Mouse (Mus musculus) ES-E14 (cell line): Measurements from ENCODE around the gene Calca. TPM values are rescaled to one million over a fixed set of nuclear protein-coding genes. Genes with fewer than 3 reads are reported as not detected.
"Not testable (repeated sequence)": the region's sequence is repeated elsewhere in the genome, so short reads cannot be mapped to it uniquely, and the experiment has no call there.

Source experiments
- DNase-seq: peaks from one replicate; pipeline ENCODE4 v3.0.0-alpha.2; 2013; ENCODE audit warnings: low read depth, low spot score
- H3K27ac ChIP-seq: 2 replicates; pipeline ENCODE4 v1.5.1; 2012; ENCODE audit warnings: low read depth, mild to moderate bottlenecking, low read length, moderate library complexity, mixed read lengths; ENCODE audit not compliant: poor library complexity, insufficient read depth, severe bottlenecking
- H3K36me3 ChIP-seq: 2 replicates; pipeline ENCODE4 v1.6.1; 2012; ENCODE audit warnings: mild to moderate bottlenecking, low read length, moderate library complexity, mixed read lengths; ENCODE audit not compliant: control insufficient read depth, poor library complexity, insufficient read depth, severe bottlenecking
- H3K4me1 ChIP-seq, 2 experiments: fragments of 150-350 bp in 1 of 2; sonication (generic) in 1 of 2; 2 replicates each; pipeline ENCODE4 v1.6.1; 2012; ENCODE audit warnings: low read length in 2 of 2, mild to moderate bottlenecking in 1 of 2, mixed read lengths in 1 of 2; ENCODE audit not compliant: control insufficient read depth in 2 of 2, insufficient read depth in 2 of 2, poor library complexity in 1 of 2
- H3K4me3 ChIP-seq, 2 experiments: fragments of 150-350 bp in 1 of 2; sonication (generic) in 1 of 2; 2 replicates each; pipeline ENCODE4 v1.5.1; 2012; ENCODE audit warnings: low read length in 2 of 2, low read depth in 1 of 2, mild to moderate bottlenecking in 1 of 2, mixed read lengths in 1 of 2; ENCODE audit not compliant: insufficient read depth in 1 of 2, poor library complexity in 1 of 2, severe bottlenecking in 1 of 2
- H3K9ac ChIP-seq: 2 replicates; pipeline ENCODE4 v1.6.1; 2012; ENCODE audit warnings: low read depth, mild to moderate bottlenecking, low read length, mixed read lengths; ENCODE audit not compliant: poor library complexity, insufficient read depth, severe bottlenecking
- H3K9me3 ChIP-seq: fragments of 150-350 bp; sonication (generic); 2 replicates; pipeline ENCODE4 v1.6.1; 2012; ENCODE audit warnings: low read depth, mild to moderate bottlenecking, low read length; ENCODE audit not compliant: control insufficient read depth, insufficient read depth
- CHD2 ChIP-seq: IDR thresholded peaks from 2 replicates; pipeline ENCODE4 v1.6.1; 2014; ENCODE audit warnings: mild to moderate bottlenecking, low read depth, low read length, inconsistent platforms
- HCFC1 ChIP-seq: IDR thresholded peaks from 2 replicates; pipeline ENCODE4 v1.6.1; 2012; ENCODE audit warnings: low read length, inconsistent platforms, borderline replicate concordance; ENCODE audit not compliant: insufficient read depth
- MAFK ChIP-seq: IDR thresholded peaks from 2 replicates; pipeline ENCODE4 v1.6.1; 2014; ENCODE audit warnings: mild to moderate bottlenecking, low read depth, low read length, inconsistent platforms; ENCODE audit not compliant: insufficient read depth
- ZC3H11A ChIP-seq: IDR thresholded peaks from 2 replicates; pipeline ENCODE4 v1.6.1; 2012; ENCODE audit warnings: low read depth, mild to moderate bottlenecking, inconsistent platforms, low read length, borderline replicate concordance
- ZNF384 ChIP-seq: IDR thresholded peaks from 2 replicates; pipeline ENCODE4 v1.6.1; 2012; ENCODE audit warnings: low read depth, low read length, inconsistent platforms
- in situ Hi-C, 2 experiments: fragments of 600-800 bp; cut with MboI; formaldehyde crosslinking; loops; one replicate each; pipeline ENCODE4 v1.15.1; 2025; ENCODE audit warnings: low sequenced_read_pairs in 2 of 2, inconsistent platforms in 1 of 2; ENCODE audit not compliant: unreplicated experiment in 2 of 2
- total RNA-seq: library from RNA; depleted of rRNA; stranded (reverse); fragments of 300-350 nt; gene quantifications from 2 replicates; pipeline ENCODE4 v1.2.3, GENCODE M21; 2012

The Calca gene
- total RNA-seq, 1 experiment = 30.6 TPM

DNA sequence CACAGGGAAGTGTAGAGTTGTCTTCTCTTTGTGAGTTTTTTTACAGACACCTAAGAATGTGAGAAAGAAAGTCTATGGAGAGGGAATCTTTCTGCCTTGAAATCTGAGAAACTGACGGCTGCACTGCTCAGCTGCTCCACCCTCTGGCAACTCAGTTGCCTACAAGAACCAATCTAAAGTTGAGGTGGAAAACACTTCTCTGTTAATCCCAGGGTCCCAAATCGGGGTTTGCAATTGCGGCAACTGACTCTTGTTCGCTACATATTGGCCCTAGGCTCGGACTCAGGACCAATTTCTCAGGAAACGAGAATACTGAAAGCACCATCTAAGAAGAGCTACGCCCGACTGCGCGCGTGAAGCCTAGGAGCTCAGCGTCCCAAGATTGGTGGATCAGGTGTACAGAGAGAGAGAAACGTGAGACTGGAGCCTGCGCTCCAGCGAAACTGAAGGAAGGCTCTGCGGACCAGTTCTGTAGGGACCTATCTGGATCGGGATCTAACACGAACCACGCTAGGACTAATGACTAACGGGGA, 522 bp downstream of the Calca start:
- TF ChIP-seq CHD2 (no peak), ZC3H11A (0 out of 2 replicates have a peak, but pooled peaks have one; percentile 16)
- Histone ChIP-seq H3K36me3 (no peaks in the 10 kb centered on the region), H3K4me3 (peak overlapping the region; percentile 55 to 71), H3K27ac (no peak overlapping the region), H3K9ac (peak overlapping the region; percentile 46), H3K9me3 (no peaks in the 10 kb centered on the region), H3K4me1 (peaks cover 5 to 13% of the 10 kb centered on the region in 2 experiments; a peak in 2 of 4 replicates)
- in situ Hi-C loops = no loop called here
- DNase-seq = peak; percentile 40

DNA sequence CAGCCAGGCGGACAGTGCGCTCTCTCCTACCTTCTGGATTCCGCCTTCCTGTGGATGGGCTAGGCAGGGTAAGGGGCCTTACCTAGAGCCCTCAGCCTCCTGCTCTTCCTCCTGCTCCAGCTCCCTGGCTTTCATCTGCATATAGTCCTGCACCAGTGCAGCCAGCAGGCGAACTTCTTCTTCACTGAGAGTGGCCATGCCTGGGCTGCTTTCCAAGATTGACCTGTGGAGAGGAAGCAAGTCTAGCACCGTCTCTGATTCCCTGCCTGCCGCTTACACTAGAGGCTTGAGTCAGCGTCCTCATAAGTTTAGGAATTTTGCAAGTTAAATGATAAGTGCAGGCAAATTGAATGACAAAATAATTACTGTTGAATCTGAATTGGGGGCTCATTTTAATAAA, 1.8 kb downstream of the Calca start:
- in situ Hi-C loops = no loop called here
- Histone ChIP-seq H3K36me3 (no peaks in the 10 kb centered on the region), H3K27ac (no peak overlapping the region), H3K9me3 (no peaks in the 10 kb centered on the region), H3K4me3 (no peak overlapping the region), H3K4me1 (peaks cover 5 to 13% of the 10 kb centered on the region in 2 experiments; a peak in 2 of 4 replicates), H3K9ac (no peak overlapping the region)
- DNase-seq = no peak
- TF ChIP-seq MAFK (no peak), ZNF384 (no peak), CHD2 (no peak), HCFC1 (no peak), ZC3H11A (no peak)

DNA sequence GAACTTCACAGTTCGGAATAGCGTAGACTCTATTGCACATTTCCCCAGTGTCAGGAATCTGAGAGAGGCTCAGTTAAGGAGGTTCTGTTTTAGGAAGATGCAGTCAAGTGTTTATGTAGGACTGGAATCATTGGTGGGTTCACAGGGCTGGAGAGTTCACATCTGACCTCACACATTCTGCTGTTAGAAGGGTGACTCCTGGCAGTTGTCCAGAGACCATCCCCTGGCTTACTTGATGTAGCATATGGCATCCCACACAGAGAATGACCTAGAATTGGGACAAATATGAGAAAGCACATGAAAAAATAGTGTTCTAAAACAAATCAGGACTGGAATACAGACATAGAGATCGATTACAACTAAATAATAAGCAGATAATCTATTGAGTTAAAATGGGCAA, 10.2 kb downstream of the Calca start:
- no peak for DNase-seq
- H3K4me1 ChIP-seq = no peaks in the 10 kb centered on the region
- in situ Hi-C loops = no loop called here
- no peak overlapping the region for H3K9ac ChIP-seq
- TF ChIP-seq ZNF384 = no peak
- no peak for TF ChIP-seq CHD2
- no peak for TF ChIP-seq MAFK
- TF ChIP-seq HCFC1 = no peak
- no peak for TF ChIP-seq ZC3H11A
- no peaks in the 10 kb centered on the region for H3K36me3 ChIP-seq
- H3K9me3 ChIP-seq = no peaks in the 10 kb centered on the region
- H3K27ac ChIP-seq = no peak overlapping the region
- no peak overlapping the region for H3K4me3 ChIP-seq

DNA sequence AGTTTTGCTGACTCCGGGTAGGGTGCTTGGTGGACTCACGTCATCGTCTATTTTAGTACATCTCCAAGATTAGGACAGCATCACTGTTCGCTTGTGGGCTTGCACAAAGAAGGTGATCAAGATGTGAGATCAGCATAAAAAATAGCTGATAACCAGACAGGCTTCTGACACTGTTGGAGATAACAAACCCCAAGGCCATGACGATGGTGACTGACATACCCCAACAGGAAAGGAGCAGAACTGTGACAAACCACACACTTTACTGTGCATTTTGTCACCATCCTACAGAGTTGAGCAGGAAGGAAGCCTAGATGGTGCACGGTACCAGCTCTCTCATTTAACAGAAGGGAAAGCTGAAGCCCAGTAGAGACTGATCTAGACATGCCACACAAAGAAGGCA, 19.4 kb downstream of the Calca start:
- H3K36me3 ChIP-seq = no peaks in the 10 kb centered on the region
- no peak overlapping the region for H3K27ac ChIP-seq
- H3K9me3 ChIP-seq = no peaks in the 10 kb centered on the region
- no peak overlapping the region for H3K4me3 ChIP-seq
- no peak for DNase-seq
- TF ChIP-seq ZC3H11A = no peak
- H3K4me1 ChIP-seq = no peaks in the 10 kb centered on the region
- in situ Hi-C loops = no loop called here
- no peak overlapping the region for H3K9ac ChIP-seq

DNA sequence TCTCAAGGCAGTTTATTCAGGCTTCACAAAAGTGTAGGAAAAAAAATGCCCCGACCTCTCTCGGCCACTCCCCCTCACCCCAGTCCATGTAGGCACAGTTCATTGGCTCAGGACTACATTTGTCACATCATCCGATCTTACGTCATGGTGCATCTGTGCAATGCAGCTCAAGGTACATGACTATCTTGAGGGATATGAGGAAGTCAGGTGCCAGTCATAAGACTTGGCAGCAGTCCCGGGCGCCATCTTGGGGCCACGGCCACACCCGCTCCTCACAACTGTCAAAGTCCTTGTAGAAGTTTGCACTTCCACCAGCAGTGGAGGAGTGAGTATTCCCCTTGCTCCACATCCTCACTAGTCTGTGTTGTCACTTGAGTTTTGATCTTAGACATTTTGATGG, 41.8 kb downstream of the Calca start:
- H3K36me3 ChIP-seq, in situ Hi-C loops, H3K9me3 ChIP-seq, DNase-seq, H3K4me1 ChIP-seq, H3K4me3 ChIP-seq, H3K27ac ChIP-seq, H3K9ac ChIP-seq: not testable (repeated sequence)
